In genomic region chr10:70689346-70689745, GRCm38 (mm10) we compare ENCODE assay signal across 26 mouse cellular contexts. TPM values are rescaled to one million over a fixed set of nuclear protein-coding genes. Genes with fewer than 3 reads are reported as not detected.
"Had no signal": no experiment of that assay in that cellular context is flagged by ENCODE, and none has a peak within 500 bp of the region (broad histone marks: within the 10 kb centered on the region; RNA-seq: fewer than 3 reads in every experiment).

No protein-coding gene starts in this region.

- H3K27me3 ChIP-seq: heart, embryonic 13.5 days; heart, embryonic 15.5 days; hindbrain, embryonic 13.5 days; hindbrain, embryonic 15.5 days; kidney, embryonic 15.5 days; limb, embryonic 13.5 days; limb, embryonic 15.5 days; liver, embryonic 12.5 days had no signal

- ATAC-seq: forebrain, postnatal 0 days; hindbrain, postnatal 0 days; intestine, embryonic 16.5 days; liver, embryonic 12.5 days had no signal

- H3K4me2 ChIP-seq: heart, embryonic 11.5 days; heart, embryonic 15.5 days; hindbrain, embryonic 13.5 days; hindbrain, embryonic 15.5 days; kidney, embryonic 15.5 days; limb, embryonic 13.5 days; limb, embryonic 15.5 days; liver, embryonic 12.5 days had no signal

- H3K9ac ChIP-seq: forebrain, postnatal 0 days; heart, embryonic 13.5 days; heart, embryonic 15.5 days; hindbrain, embryonic 13.5 days; hindbrain, embryonic 15.5 days; kidney, embryonic 15.5 days; limb, embryonic 13.5 days; limb, embryonic 15.5 days; liver, embryonic 12.5 days had no signal

- H3K9me3 ChIP-seq: heart, embryonic 13.5 days; heart, embryonic 15.5 days; hindbrain, embryonic 13.5 days; hindbrain, embryonic 15.5 days; kidney, embryonic 15.5 days; limb, embryonic 13.5 days; limb, embryonic 15.5 days; liver, embryonic 12.5 days had no signal

- H3K27ac ChIP-seq: heart, embryonic 13.5 days; heart, embryonic 15.5 days; hindbrain, embryonic 13.5 days; hindbrain, embryonic 15.5 days; hindbrain, postnatal 0 days; kidney, postnatal 0 days; limb, embryonic 13.5 days; limb, embryonic 15.5 days; liver, embryonic 12.5 days had no signal

- DNase-seq: gastrocnemius, postnatal 14 days; gastrocnemius, postnatal 36 days; heart, postnatal 36 days; kidney, adult 11 months; kidney, adult 2 months; kidney, adult 9 months; kidney, postnatal 14 days; left cerebral cortex, postnatal 4 days had no signal

- H3K4me1 ChIP-seq: limb, embryonic 13.5 days; limb, embryonic 15.5 days; liver, embryonic 12.5 days had no signal

- H3K4me3 ChIP-seq: heart, embryonic 13.5 days; heart, embryonic 15.5 days; hindbrain, embryonic 13.5 days; hindbrain, embryonic 15.5 days; kidney, embryonic 15.5 days; limb, embryonic 13.5 days; limb, embryonic 15.5 days; liver, embryonic 12.5 days had no signal

- H3K36me3 ChIP-seq: heart, embryonic 13.5 days; heart, embryonic 15.5 days; hindbrain, embryonic 13.5 days; hindbrain, embryonic 15.5 days; kidney, embryonic 15.5 days; limb, embryonic 13.5 days; limb, embryonic 15.5 days; liver, embryonic 12.5 days had no signal

RNA-seq across cellular contexts. Expression of gene Phyhipl, which starts 33.6 kb away (rescaled TPM):
- total RNA-seq: gastrocnemius, adult 18-20 months; gastrocnemius, postnatal 36 days; heart, adult 18-20 months; heart, postnatal 14 days; heart, postnatal 36 days; hematopoietic stem cell, adult 5-6 weeks; liver, adult 2 months had no signal
- polyA plus RNA-seq: liver, adult 2 months had no signal
